ENCODE assay signal across 11 mouse cellular contexts in genomic region chr2:85163311-85164047, GRCm38 (mm10). TPM values are rescaled to one million over a fixed set of nuclear protein-coding genes. Genes with fewer than 3 reads are reported as not detected.
DNase-seq lines count a peak whose midpoint lies in the region; ATAC-seq and TF ChIP-seq lines count a peak whose summit lies in the region.
"Had no signal": no experiment of that assay in that cellular context is flagged by ENCODE, and none has a peak within 500 bp of the region (broad histone marks: within the 10 kb centered on the region; RNA-seq: fewer than 3 reads in every experiment).

No protein-coding gene starts in this region.

- no peak for TF ChIP-seq CTCF in lung, embryonic 14.5 days (IDR thresholded peaks at IDR 0.05; ENCODE audit: low read depth)
- no peak for TF ChIP-seq CTCF in lung, adult 2 months (IDR thresholded peaks at IDR 0.05; ENCODE audit: insufficient read depth, low read length)

- intact Hi-C loops in left cerebral cortex, postnatal 36 days (cut with DNase I): no loop called here

- H3K4me1 ChIP-seq in lung, embryonic 14.5 days (ENCODE audit: insufficient read depth): peaks cover 4% of the 10 kb centered on the region; the same call in 1 of the 2 replicates
- H3K4me1 ChIP-seq in lung, adult 2 months (ENCODE audit: control insufficient read depth, insufficient read depth, low read length): peaks cover 10% of the 10 kb centered on the region
- H3K4me1 ChIP-seq in stomach, embryonic 16.5 days (ENCODE audit: control insufficient read depth, insufficient read depth, low read length): no peaks in the 10 kb centered on the region

- H3K4me3 ChIP-seq in lung, embryonic 14.5 days (ENCODE audit: low read depth, low read length): no peak overlapping the region
- H3K4me3 ChIP-seq in lung, adult 2 months (replicated peaks; ENCODE audit: extremely low read depth, low read depth, low read length): no peak overlapping the region
- no peak overlapping the region for H3K4me3 ChIP-seq in stomach, embryonic 16.5 days (replicated peaks; ENCODE audit: low read length)
- H3K4me3 ChIP-seq: erythroblast, embryonic 14.5 days; hindbrain, embryonic 15.5 days had no signal

- ATAC-seq in lung, embryonic 14.5 days (ENCODE audit: insufficient read depth): peak; percentile 72
- ATAC-seq in stomach, embryonic 16.5 days (ENCODE audit: insufficient read depth, low FRiP score): peak; percentile 67

- 16% methylated on average over 7 of the region's 7 CpGs for WGBS in lung, embryonic 14.5 days
- WGBS in lung, adult 2 months: 27% methylated on average over 7 of the region's 7 CpGs
- WGBS in stomach, embryonic 16.5 days: 32% methylated on average over 7 of the region's 7 CpGs

- H3K36me3 ChIP-seq in lung, embryonic 14.5 days (ENCODE audit: insufficient read depth): no peaks in the 10 kb centered on the region
- no peaks in the 10 kb centered on the region for H3K36me3 ChIP-seq in stomach, embryonic 16.5 days (ENCODE audit: control insufficient read depth, insufficient read depth, low read length)
- H3K36me3 ChIP-seq: hindbrain, embryonic 15.5 days had no signal

- H3K9me3 ChIP-seq in lung, embryonic 14.5 days (ENCODE audit: low read depth, low read length): no peaks in the 10 kb centered on the region
- H3K9me3 ChIP-seq in stomach, embryonic 16.5 days (replicated peaks; ENCODE audit: control insufficient read depth, low read length): no peaks in the 10 kb centered on the region
- H3K9me3 ChIP-seq: hindbrain, embryonic 15.5 days had no signal

- H3K27ac ChIP-seq in lung, embryonic 14.5 days (ENCODE audit: low read depth): peak overlapping the region; percentile 3; the same call in 1 of the 2 replicates
- peak overlapping the region; percentile 48 for H3K27ac ChIP-seq in stomach, embryonic 16.5 days (ENCODE audit: low read length)
- H3K27ac ChIP-seq: hindbrain, embryonic 15.5 days; macrophage had no signal

- H3K27me3 ChIP-seq in lung, embryonic 14.5 days (ENCODE audit: insufficient read depth, low read length): no peaks in the 10 kb centered on the region
- H3K27me3 ChIP-seq in stomach, embryonic 16.5 days (ENCODE audit: control insufficient read depth, insufficient read depth, low read length): no peaks in the 10 kb centered on the region
- H3K27me3 ChIP-seq: hindbrain, embryonic 15.5 days had no signal

- H3K9ac ChIP-seq in lung, embryonic 14.5 days: no peak overlapping the region
- no peak overlapping the region for H3K9ac ChIP-seq in stomach, embryonic 16.5 days (ENCODE audit: low read length)
- H3K9ac ChIP-seq: hindbrain, embryonic 15.5 days had no signal

- TF ChIP-seq POLR2A in lung, adult 2 months (IDR thresholded peaks at IDR 0.05; ENCODE audit: borderline replicate concordance, extremely low read depth, low read depth, low read length): no peak

- H3K4me2 ChIP-seq in lung, embryonic 14.5 days: no peak overlapping the region
- H3K4me2 ChIP-seq in stomach, embryonic 16.5 days (ENCODE audit: low read depth, low read length): no peak overlapping the region
- H3K4me2 ChIP-seq: hindbrain, embryonic 15.5 days had no signal

- DNase-seq in lung, embryonic 14.5 days: peak; percentile 72
- DNase-seq in lung, adult 2 months: no peak
- DNase-seq in heart, postnatal 4 days: peak; percentile 24
- DNase-seq in liver: peak; percentile 5
- DNase-seq in thymus, postnatal 10 days (ENCODE audit: low spot score in 2 of 2): no peak
- no peak for DNase-seq in left cerebral cortex, postnatal 36 days (ENCODE audit: low spot score in 2 of 2)
- no peak for DNase-seq in cerebellum, adult 11-12 months

RNA-seq across cellular contexts. Expression of gene Aplnr, which starts 27.5 kb away (rescaled TPM):
- 143 and 148 TPM in 2 replicates for polyA plus RNA-seq in lung, embryonic 14.5 days (2014; fragmentation: Nextera tagmentation; extraction: Ambion mirVana)
- polyA plus RNA-seq in lung, adult 2 months (2012; rRNA removed): 62.0 and 66.0 TPM in 2 replicates
- total RNA-seq in heart, postnatal 4 days (2021): 100 to 1,000 TPM in 1 of 2 experiments, 10 to 100 TPM in 1; 85.4 to 109 TPM
- polyA plus RNA-seq in stomach, embryonic 16.5 days (2015; fragmentation: Nextera tagmentation; extraction: Ambion mirVana): 75.8 and 81.7 TPM in 2 replicates
- 1 to 10 TPM in 1 of 2 experiments, under 1 TPM in 1; 1.00 to 1.1 TPM for total RNA-seq in left cerebral cortex, postnatal 36 days (2021)
- polyA plus RNA-seq: erythroblast, embryonic 14.5 days; macrophage had no signal

RNA-seq across cellular contexts. Expression of gene Lrrc55, which starts 33.5 kb away (rescaled TPM):
- polyA plus RNA-seq in lung, embryonic 14.5 days (2014; fragmentation: Nextera tagmentation; extraction: Ambion mirVana): 0.09 and 0.33 TPM in 2 replicates
- polyA plus RNA-seq in lung, adult 2 months (2012; rRNA removed): 0.14 and 0.21 TPM in 2 replicates
- 1 to 10 TPM; 2.1 to 2.7 TPM for total RNA-seq in heart, postnatal 4 days (2021)
- polyA plus RNA-seq in stomach, embryonic 16.5 days (2015; fragmentation: Nextera tagmentation; extraction: Ambion mirVana): 3.0 and 4.2 TPM in 2 replicates
- total RNA-seq in left cerebral cortex, postnatal 36 days (2021): 10 to 100 TPM; 33.8 to 37.0 TPM
- polyA plus RNA-seq: erythroblast, embryonic 14.5 days; macrophage had no signal

Comparison
In these comparisons a context has a peak if more than half of its experiments do, and no peak if none do; other contexts are left out.
1. DNase-seq: peak in lung, embryonic 14.5 days (single experiment), heart, postnatal 4 days (single experiment) and liver (single experiment); none in lung, adult 2 months (single experiment), thymus, postnatal 10 days (0 of 2), left cerebral cortex, postnatal 36 days (0 of 2) and cerebellum, adult 11-12 months (single experiment).